Mouse (Mus musculus): ENCODE measurements around the gene Prdm16.

Prdm16 gene

GRCm38 (mm10) chr4:154506774-154507435, 129.8 kb downstream of the Prdm16 start:
- no peak for DNase-seq

- DNase-seq = no peak
Measured at GRCm38 (mm10) chr4:154505313-154505712, 131.4 kb downstream of the Prdm16 start.

- DNase-seq = no peak
Measured at GRCm38 (mm10) chr4:154503260-154503829, 133.3 kb downstream of the Prdm16 start.

GRCm38 (mm10) chr4:154502403-154503000, 134.2 kb downstream of the Prdm16 start:
- no peak for DNase-seq

GRCm38 (mm10) chr4:154500695-154501094, 136.0 kb downstream of the Prdm16 start:
- DNase-seq = no peak

GRCm38 (mm10) chr4:154499701-154500523, 136.8 kb downstream of the Prdm16 start:
- DNase-seq = peak; percentile 71

- no peak for DNase-seq
Measured at GRCm38 (mm10) chr4:154497423-154498175, 139.1 kb downstream of the Prdm16 start.

GRCm38 (mm10) chr4:154496991-154497390, 139.7 kb downstream of the Prdm16 start:
- DNase-seq = peak; percentile 25

GRCm38 (mm10) chr4:154496522-154496921, 140.2 kb downstream of the Prdm16 start:
- no peak for DNase-seq

GRCm38 (mm10) chr4:154493996-154494395, 142.7 kb downstream of the Prdm16 start:
- no peak for DNase-seq

- DNase-seq = no peak
Measured at GRCm38 (mm10) chr4:154492714-154493121, 144.0 kb downstream of the Prdm16 start.

GRCm38 (mm10) chr4:154492268-154492667, 144.4 kb downstream of the Prdm16 start:
- no peak for DNase-seq

- no peak for DNase-seq
Measured at GRCm38 (mm10) chr4:154488031-154488430, 148.6 kb downstream of the Prdm16 start.

- DNase-seq = no peak
Measured at GRCm38 (mm10) chr4:154482695-154483094, 154.0 kb downstream of the Prdm16 start.

- no peak for DNase-seq
Measured at GRCm38 (mm10) chr4:154481771-154482637, 154.7 kb downstream of the Prdm16 start.

GRCm38 (mm10) chr4:154480544-154481260, 156.0 kb downstream of the Prdm16 start:
- no peak for DNase-seq

- DNase-seq = no peak
Measured at GRCm38 (mm10) chr4:154480143-154480542, 156.5 kb downstream of the Prdm16 start.

GRCm38 (mm10) chr4:154478933-154479613, 157.6 kb downstream of the Prdm16 start:
- DNase-seq = no peak

- DNase-seq = no peak
Measured at GRCm38 (mm10) chr4:154473571-154474307, 162.9 kb downstream of the Prdm16 start.

- no peak for DNase-seq
Measured at GRCm38 (mm10) chr4:154472569-154472968, 164.1 kb downstream of the Prdm16 start.

Data from cerebellum, adult 11-12 months (tissue).